Mouse (Mus musculus): ENCODE measurements around the gene Itpa. TPM values are rescaled to one million over a fixed set of nuclear protein-coding genes. Genes with fewer than 3 reads are reported as not detected.

Itpa gene
- polyA plus RNA-seq, 1 experiment from 2014 or later = 59.1 TPM

DNA sequence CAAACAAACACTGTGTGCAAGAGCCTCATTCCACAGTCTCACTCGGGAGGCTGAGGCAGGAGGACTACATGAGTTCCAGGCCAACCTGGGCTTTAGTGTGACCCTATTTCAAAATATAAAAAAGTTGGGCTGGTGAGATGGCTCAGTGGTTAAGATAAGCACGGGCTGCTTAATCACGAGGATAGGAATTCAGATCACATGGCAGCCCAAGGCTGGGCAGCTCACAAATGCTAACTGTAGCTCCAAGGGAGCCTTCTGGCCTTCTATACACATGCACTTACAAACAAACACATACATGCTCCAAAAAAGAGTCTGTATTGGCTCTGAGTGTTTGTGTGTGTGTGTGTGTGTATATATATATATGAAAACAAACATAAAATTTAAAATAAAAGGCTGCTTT is 26.2 kb downstream of the Itpa start:
- ATAC-seq (no peak), DNase-seq (ENCODE audit: low read depth, low spot score) (no peak)
- in situ Hi-C loops (cut with MboI; ENCODE audit: low pct_unique_long_range_greater_than_20kb) = no loop called here
- no peaks in the 10 kb centered on the region for H3K27me3 ChIP-seq
- ChIA-PET CTCF (interaction anchor here (0.8 to 1.4 kb wide), 3 partner anchors 16 to 54 kb away, joined by 3 read pairs; partner anchors contain the start of gene Ddrgk1), POLR2A (no interaction called here)
- TF ChIP-seq CTCF (IDR thresholded peaks at IDR 0.05) = no peak

DNA sequence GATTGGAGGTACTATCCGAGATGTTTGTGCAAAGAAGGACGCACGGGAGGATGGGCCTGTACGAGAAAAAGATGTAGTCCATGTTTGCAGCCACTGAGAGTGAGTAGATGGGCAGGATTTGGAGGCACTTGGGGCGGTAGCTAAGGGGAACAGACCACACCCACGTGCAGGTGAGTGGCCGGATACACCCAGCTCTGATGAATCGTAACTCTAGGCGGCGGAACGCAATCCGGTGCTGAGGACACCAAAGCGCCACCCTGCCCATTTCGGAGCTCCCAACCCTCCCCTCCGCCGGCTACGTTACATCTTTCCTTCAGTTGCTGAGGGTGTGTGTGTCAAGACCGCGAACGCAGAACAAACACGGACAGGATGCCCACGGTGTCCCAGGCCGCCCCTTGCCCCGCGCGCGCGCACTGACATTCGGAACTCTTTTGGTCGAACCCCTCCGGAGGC is 29.3 kb downstream of the Itpa start:
- no peaks in the 10 kb centered on the region for H3K27me3 ChIP-seq
- ChIA-PET POLR2A (interaction anchor here (0.9 to 1.2 kb wide), 2 partner anchors 12 to 17 kb away, joined by 3 read pairs; no protein-coding TSS in a partner anchor), CTCF (no interaction called here)
- no peak for DNase-seq (ENCODE audit: low read depth, low spot score)
- in situ Hi-C loops (cut with MboI; ENCODE audit: low pct_unique_long_range_greater_than_20kb) = no loop called here
- TF ChIP-seq CTCF (IDR thresholded peaks at IDR 0.05) = no peak
- ATAC-seq = no peak

DNA sequence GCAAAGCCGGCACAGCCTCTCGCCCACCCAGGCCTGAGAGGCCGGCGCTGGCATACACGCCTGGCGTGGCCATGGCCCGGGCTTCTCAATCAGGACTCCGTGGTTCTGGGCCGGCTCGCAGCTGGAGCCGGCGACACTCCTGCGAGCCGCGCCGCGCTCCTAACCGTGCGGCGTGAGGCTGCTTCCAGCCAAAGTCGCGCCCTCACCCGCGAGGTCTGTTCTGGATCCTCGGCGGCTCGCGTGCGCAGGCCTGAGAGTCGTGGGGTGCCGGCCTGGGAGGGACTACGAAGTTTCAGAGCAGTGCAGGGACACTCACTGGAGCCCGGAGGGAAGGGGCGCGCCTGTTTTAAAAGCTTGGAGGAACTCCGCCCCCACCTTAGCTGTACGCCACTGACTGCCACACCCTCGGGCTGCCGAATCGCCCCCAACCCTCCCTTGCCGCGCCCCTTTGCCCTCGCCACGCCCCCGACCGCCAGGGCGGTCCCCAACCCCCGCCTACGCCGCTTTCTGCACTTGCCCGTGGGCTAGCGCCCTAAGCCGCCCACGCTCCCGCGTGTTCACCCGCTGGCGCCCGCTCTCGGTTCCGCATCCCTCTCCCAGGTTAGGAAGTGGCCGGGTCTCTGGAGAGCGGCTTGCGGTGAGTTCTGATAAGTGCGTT is 29.9 kb downstream of the Itpa start, which contains the start of gene Slc4a11:
Gene Slc4a11, minus strand, starts transcription at position 367 of the 658 bp plus-strand sequence.
- POLR2A ChIA-PET = interaction anchor here (0.5 to 1.2 kb wide), 3 partner anchors 13 to 71 kb away, joined by 3 read pairs; no protein-coding TSS in a partner anchor

DNA sequence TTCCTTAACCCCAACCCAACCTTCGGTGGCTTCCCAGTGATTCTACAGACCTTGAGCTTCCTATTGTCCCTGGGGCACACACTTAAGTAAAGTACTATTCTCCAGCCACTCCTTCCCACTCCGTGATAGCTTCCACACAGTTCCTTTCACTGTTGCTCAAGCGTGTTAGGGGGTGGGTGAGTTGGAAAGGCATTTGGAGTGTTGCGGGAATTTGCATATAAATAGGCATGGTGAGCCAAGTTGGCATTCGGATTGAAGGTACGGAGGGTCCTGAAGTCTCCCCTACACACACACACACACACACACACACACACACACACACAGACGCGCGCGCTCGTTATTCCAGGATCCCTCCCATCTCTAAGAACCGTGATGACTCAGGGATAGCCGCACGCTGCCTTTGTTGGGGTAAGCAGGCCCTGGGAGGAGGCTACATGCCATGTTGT is 30.4 kb downstream of the Itpa start:
- ATAC-seq (no peak), DNase-seq (ENCODE audit: low read depth, low spot score) (no peak)
- ChIA-PET CTCF (interaction anchor here (1.1 kb wide), 1 partner anchor 12 kb away, joined by 3 read pairs; no protein-coding TSS in a partner anchor), POLR2A (interaction anchor here (0.5 to 1.2 kb wide), 3 partner anchors 12 to 70 kb away, joined by 3 read pairs; no protein-coding TSS in a partner anchor)
- in situ Hi-C loops (cut with MboI; ENCODE audit: low pct_unique_long_range_greater_than_20kb) = no loop called here
- H3K27me3 ChIP-seq = no peaks in the 10 kb centered on the region
- no peak for TF ChIP-seq CTCF (IDR thresholded peaks at IDR 0.05)

More for the DNA sequence above, 29.9 kb downstream of the Itpa start, which contains the start of gene Slc4a11:
- DNase-seq (ENCODE audit: low read depth, low spot score) (no peak), ATAC-seq (peak; percentile 69)
- in situ Hi-C loops (cut with MboI; ENCODE audit: low pct_unique_long_range_greater_than_20kb) = no loop called here
- CTCF ChIA-PET = no interaction called here
- no peaks in the 10 kb centered on the region for H3K27me3 ChIP-seq
- TF ChIP-seq CTCF (IDR thresholded peaks at IDR 0.05) = no peak

DNA sequence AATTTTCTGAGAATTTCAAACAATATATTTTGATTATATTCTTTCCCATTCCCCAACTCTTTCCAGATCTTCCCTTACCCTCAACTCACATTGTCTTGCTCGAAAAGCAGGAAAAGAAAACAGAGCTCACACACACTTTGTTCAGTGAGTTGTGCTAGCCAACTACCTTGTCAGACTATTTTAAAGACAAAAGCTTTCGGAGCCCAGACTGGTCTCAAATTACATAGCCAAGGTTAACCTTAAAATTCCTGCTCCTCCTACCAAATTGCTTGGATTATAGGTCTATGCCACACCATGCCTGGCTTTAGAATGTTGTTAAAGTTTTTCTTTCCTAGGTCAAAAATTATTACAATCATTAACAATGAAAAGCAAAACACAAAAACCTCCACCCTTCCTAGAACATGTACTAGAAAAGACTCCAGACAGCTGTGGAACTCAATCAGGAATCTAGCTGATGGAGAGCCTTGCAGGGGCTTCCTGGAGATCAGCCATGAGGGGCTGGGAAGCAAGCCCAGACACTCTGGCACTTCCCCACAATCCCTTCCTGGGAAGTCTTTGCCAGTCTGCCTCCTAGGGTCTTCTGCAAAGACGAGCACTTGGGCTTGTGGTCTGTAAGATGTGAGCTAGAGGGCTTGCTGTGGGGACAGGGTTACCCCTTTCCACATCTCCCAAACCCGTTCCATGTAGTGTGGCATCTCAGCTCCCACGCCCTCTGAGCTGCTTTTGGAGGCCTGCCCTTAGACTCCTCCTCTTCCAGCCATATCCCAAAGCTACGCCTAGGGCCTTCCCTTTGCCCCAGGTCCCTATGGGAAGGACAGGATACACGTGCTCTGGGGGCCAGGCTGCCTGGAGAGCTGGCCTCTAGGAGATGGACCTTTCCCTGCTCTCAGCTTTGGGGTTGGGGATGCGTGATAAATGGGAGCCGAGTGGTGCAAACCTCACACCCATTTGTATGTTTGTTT is 36.9 kb downstream of the Itpa start:
- DNase-seq (ENCODE audit: low read depth, low spot score) = no peak
- no peak for ATAC-seq
- in situ Hi-C loops (cut with MboI; ENCODE audit: low pct_unique_long_range_greater_than_20kb) = no loop called here
- POLR2A ChIA-PET = no interaction called here
- CTCF ChIA-PET = interaction anchor here (1.0 to 1.7 kb wide), 3 partner anchors 9 to 13 kb away, joined by 3 to 5 read pairs (median 3); no protein-coding TSS in a partner anchor
- no peaks in the 10 kb centered on the region for H3K27me3 ChIP-seq
- no peak for TF ChIP-seq CTCF (IDR thresholded peaks at IDR 0.05)

DNA sequence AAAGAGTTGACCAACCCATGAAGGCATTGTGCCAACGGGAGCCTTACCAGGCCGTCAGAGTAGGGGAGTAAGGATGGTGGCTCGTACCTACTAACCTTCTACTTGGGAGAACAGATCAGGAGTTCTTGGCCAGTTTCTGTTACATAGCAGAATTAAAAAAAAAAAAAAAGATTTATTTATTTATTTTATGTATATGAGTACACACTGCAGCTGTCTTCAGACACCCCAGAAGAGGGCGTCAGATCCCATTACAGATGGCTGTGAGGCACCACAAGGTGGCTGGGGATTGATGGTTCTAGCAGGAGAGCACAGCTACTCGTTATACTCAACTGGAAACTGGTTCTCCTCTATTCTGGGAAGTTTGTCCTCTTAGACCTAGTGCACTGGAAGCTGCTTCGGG is 37.8 kb downstream of the Itpa start:
- no peak for TF ChIP-seq CTCF (IDR thresholded peaks at IDR 0.05)
- in situ Hi-C loops (cut with MboI; ENCODE audit: low pct_unique_long_range_greater_than_20kb) = no loop called here
- ATAC-seq (no peak), DNase-seq (ENCODE audit: low read depth, low spot score) (no peak)
- CTCF ChIA-PET = interaction anchor here (1.7 kb wide), 1 partner anchor 12 kb away, joined by 5 read pairs; no protein-coding TSS in a partner anchor
- no peaks in the 10 kb centered on the region for H3K27me3 ChIP-seq
- POLR2A ChIA-PET = no interaction called here

DNA sequence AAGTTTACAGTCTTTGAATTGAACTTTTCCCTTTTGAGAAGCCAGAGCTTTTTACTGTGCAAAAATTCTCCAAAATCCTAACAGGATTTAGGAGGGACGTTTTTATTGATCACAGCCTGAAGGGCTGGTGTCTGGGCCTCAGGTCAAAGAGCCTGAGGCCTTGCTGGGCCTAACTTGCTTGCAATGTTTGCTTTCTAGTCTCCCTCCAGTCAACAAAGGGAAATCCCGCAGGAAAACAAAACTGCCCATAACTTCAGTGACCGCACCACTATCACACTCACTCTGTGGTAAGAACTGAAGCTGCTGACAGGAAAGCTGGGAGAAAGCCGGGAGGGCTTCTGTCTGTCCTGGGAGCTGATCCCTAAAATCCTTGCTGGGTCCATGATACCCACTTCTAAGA is 39.2 kb downstream of the Itpa start:
- CTCF ChIA-PET = interaction anchor here (1.0 to 1.1 kb wide), 2 partner anchors 9 to 22 kb away, joined by 3 to 6 read pairs; no protein-coding TSS in a partner anchor
- POLR2A ChIA-PET = no interaction called here
- TF ChIP-seq CTCF (IDR thresholded peaks at IDR 0.05) = no peak
- in situ Hi-C loops (cut with MboI; ENCODE audit: low pct_unique_long_range_greater_than_20kb) = no loop called here
- DNase-seq (ENCODE audit: low read depth, low spot score) = no peak
- H3K27me3 ChIP-seq = no peaks in the 10 kb centered on the region
- no peak for ATAC-seq

DNA sequence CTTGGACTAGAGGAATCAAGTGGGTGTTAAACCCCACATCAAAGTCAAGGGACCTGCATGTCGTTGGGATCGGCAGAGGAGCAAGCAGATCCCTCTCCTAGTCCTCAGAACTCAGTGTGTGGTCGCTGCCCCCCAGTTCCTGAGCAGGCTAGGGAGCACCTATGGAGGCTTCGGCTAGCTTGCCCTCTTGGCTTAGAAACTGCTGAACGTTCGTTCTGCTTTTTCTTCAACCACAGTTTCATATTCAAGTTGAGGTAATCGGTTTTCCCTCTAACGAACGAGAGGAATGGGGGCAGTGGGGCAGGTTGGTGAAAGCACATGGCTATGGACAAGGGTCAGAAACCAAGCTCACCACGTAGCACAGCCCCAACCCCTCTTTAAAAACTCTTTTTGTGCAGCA is 39.6 kb downstream of the Itpa start:
- in situ Hi-C loops (cut with MboI; ENCODE audit: low pct_unique_long_range_greater_than_20kb) = no loop called here
- H3K27me3 ChIP-seq = no peaks in the 10 kb centered on the region
- TF ChIP-seq CTCF (IDR thresholded peaks at IDR 0.05) = no peak
- no peak for DNase-seq (ENCODE audit: low read depth, low spot score)
- ChIA-PET POLR2A (interaction anchor here (0.7 kb wide), 1 partner anchor 75 kb away, joined by 4 read pairs; no protein-coding TSS in a partner anchor), CTCF (interaction anchor here (0.7 to 1.1 kb wide), 3 partner anchors 9 to 28 kb away, joined by 3 to 6 read pairs (median 3); no protein-coding TSS in a partner anchor)
- no peak for ATAC-seq

DNA sequence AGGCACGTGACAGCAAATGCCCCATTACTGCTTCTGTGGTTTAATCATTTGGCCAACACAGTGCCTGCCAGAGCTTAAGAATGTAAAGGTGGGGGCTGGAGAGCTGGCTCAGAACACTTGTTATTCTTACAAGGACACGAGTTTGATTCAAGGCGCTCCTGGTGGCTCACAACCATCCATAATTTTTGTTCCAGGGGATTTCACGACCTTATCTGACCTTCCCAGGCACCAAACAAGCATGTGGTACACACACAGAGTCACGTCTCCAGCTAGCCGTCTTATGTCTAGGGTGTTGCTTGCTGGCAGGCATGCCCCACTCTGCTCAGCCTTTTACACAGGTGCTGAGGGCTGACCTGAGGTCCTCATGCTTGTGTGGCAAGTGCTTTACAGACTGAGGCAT is 50.5 kb downstream of the Itpa start:
- no peaks in the 10 kb centered on the region for H3K27me3 ChIP-seq
- ChIA-PET CTCF (interaction anchor here (1.7 kb wide), 1 partner anchor 13 kb away, joined by 5 read pairs; no protein-coding TSS in a partner anchor), POLR2A (no interaction called here)
- in situ Hi-C loops (cut with MboI; ENCODE audit: low pct_unique_long_range_greater_than_20kb) = no loop called here
- peak; percentile 21 for ATAC-seq
- no peak for TF ChIP-seq CTCF (IDR thresholded peaks at IDR 0.05)
- peak; percentile 17 for DNase-seq (ENCODE audit: low read depth, low spot score)

DNA sequence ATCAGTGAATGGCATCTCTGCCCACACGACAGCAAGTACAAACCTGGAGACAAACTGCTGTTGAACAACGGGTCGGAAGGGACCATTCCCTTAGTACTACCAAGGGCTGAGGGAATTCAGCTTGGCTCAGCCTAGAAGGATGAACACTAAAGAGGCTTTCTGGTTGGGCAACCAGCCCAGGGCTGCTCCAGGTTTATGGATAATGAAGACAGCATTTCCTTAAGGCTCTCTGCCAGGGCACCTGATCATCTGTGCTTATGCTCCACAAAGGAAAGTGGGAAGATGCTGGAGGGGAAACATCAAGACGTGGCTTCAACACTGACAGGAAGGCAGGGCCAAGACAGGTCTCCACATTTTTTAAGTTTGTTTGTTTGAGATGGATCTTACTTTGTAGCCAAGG is 57.0 kb downstream of the Itpa start:
- CTCF ChIA-PET = interaction anchor here (1.7 kb wide), 1 partner anchor 13 kb away, joined by 4 read pairs; no protein-coding TSS in a partner anchor
- no peak for TF ChIP-seq CTCF (IDR thresholded peaks at IDR 0.05)
- no peak for DNase-seq (ENCODE audit: low read depth, low spot score)
- in situ Hi-C loops (cut with MboI; ENCODE audit: low pct_unique_long_range_greater_than_20kb) = no loop called here
- POLR2A ChIA-PET = no interaction called here
- H3K27me3 ChIP-seq = no peaks in the 10 kb centered on the region
- no peak for ATAC-seq

Measured in Patski (cell line).